Mouse (Mus musculus): Measurements from ENCODE around the gene Scd2.
A peak's percentile ranks its signal among the peaks of the same experiment; 100 is the strongest.

- TF ChIP-seq EP300 (IDR thresholded peaks at IDR 0.05; ENCODE audit: low read depth in 1 of 2, low read length in 2 of 2) (peak; percentile 46 to 51; a peak in 2 of 4 replicates), CTCF (IDR thresholded peaks at IDR 0.05 in 2 of 3, conservative IDR thresholded peaks at IDR 0.05 in 1 of 3; ENCODE audit: control insufficient read depth in 1 of 3, insufficient read depth in 1 of 3, low read depth in 2 of 3, low read length in 3 of 3, poor library complexity in 1 of 3, severe bottlenecking in 1 of 3) (no peak), POLR2A (IDR thresholded peaks at IDR 0.05; ENCODE audit: control insufficient read depth in 1 of 2, insufficient read depth in 1 of 2, low read depth in 1 of 2, low read length in 2 of 2, poor library complexity in 1 of 2) (peak in 1 of 2 experiments; percentile 66; a peak in 2 of 4 replicates), ZNF384 (IDR thresholded peaks at IDR 0.05; ENCODE audit: low read depth, low read length) (no peak)
Observed at GRCm38 (mm10) chr19:44280755-44281154, 12.7 kb upstream of the Scd2 start.

Data from MEL (cell line).